Mouse (Mus musculus) neural tube, embryonic 14.5 days (tissue): ENCODE data around the gene Chst7. TPM values are rescaled to one million over a fixed set of nuclear protein-coding genes. Genes with fewer than 3 reads are reported as not detected.

Experiments used
- ATAC-seq: fragments of 200-750 bp; cut with Nextera tagmentation; 2 replicates; pipeline ENCODE4 v1.8.0; 2017; ENCODE audit warnings: low read depth, mild to moderate bottlenecking, moderate TSS enrichment, moderate library complexity
- H3K27ac ChIP-seq: fragments of 300-500 bp; sonication (generic); 2 replicates; pipeline ENCODE4 v1.5.1; 2014; ENCODE audit warnings: low read depth, mild to moderate bottlenecking, control low read depth, low read length, moderate library complexity, mixed read lengths
- H3K27me3 ChIP-seq: fragments of 300-500 bp; sonication (generic); 2 replicates; pipeline ENCODE4 v1.6.1; 2014; ENCODE audit warnings: low read length; ENCODE audit not compliant: control insufficient read depth, insufficient read depth
- H3K36me3 ChIP-seq: fragments of 300-500 bp; sonication (generic); 2 replicates; pipeline ENCODE4 v1.6.1; 2014; ENCODE audit warnings: low read length, mixed read lengths; ENCODE audit not compliant: control insufficient read depth, insufficient read depth
- H3K4me1 ChIP-seq: fragments of 300-500 bp; sonication (generic); 2 replicates; pipeline ENCODE4 v1.6.1; 2014; ENCODE audit warnings: low read length; ENCODE audit not compliant: control insufficient read depth, insufficient read depth
- H3K4me2 ChIP-seq: fragments of 300-500 bp; sonication (generic); 2 replicates; pipeline ENCODE4 v1.6.1; 2014; ENCODE audit warnings: mild to moderate bottlenecking, low read depth, low read length, control low read depth
- H3K4me3 ChIP-seq: fragments of 300-500 bp; sonication (generic); 2 replicates; pipeline ENCODE4 v1.5.1; 2014; ENCODE audit warnings: low read depth, low read length, control low read depth, mixed read lengths
- H3K9ac ChIP-seq: fragments of 300-500 bp; sonication (generic); replicated peaks from 2 replicates; pipeline ENCODE4 v1.6.1; 2014; ENCODE audit warnings: low read depth, mild to moderate bottlenecking, control low read depth, low read length, mixed read lengths
- H3K9me3 ChIP-seq: fragments of 300-500 bp; sonication (generic); 2 replicates; pipeline ENCODE4 v1.6.1; 2016; ENCODE audit warnings: low read length; ENCODE audit not compliant: control insufficient read depth
- WGBS: fragments of 180-500 bp; shearing (Covaris S2); extraction: QIAGEN DNeasy Blood & Tissue Kit; methylation state at CpG from one replicate; pipeline ENCODE4 v1.1.7; 2014; 5-methylcytosine and 5-hydroxymethylcytosine counted together
- polyA plus RNA-seq: library from polyadenylated mRNA; unstranded; fragments of >200 nt; fragmentation: Nextera tagmentation; extraction: Ambion mirVana; gene quantifications from 2 replicates; pipeline ENCODE4 v1.2.1, GENCODE M21; 2014

Chst7 gene
- polyA plus RNA-seq = 5.0 and 6.3 TPM in 2 replicates

GRCm38 (mm10) chrX:20059381-20059971, at the start of gene Chst7:
Gene Chst7, plus strand, starts transcription at chrX:20059560.
- ATAC-seq = peak; percentile 73; the same call in 1 of the 2 replicates
- H3K4me3 ChIP-seq = peak within 1 kb of the TSS; percentile 41
- no peaks in the 10 kb centered on the region for H3K27me3 ChIP-seq

GRCm38 (mm10) chrX:20012211-20012610, 47.1 kb upstream of the Chst7 start:
- no peak for ATAC-seq
- Histone ChIP-seq H3K36me3 (no peaks in the 10 kb centered on the region), H3K9me3 (no peaks in the 10 kb centered on the region), H3K4me2 (no peak overlapping the region), H3K4me3 (no peak overlapping the region), H3K4me1 (no peaks in the 10 kb centered on the region), H3K27me3 (no peaks in the 10 kb centered on the region), H3K27ac (no peak overlapping the region), H3K9ac (no peak overlapping the region)
- 98% methylated on average over 2 of the region's 2 CpGs for WGBS

More at GRCm38 (mm10) chrX:20059381-20059971, at the start of gene Chst7:
- Histone ChIP-seq H3K4me2 (peak within 1 kb of the TSS; percentile 64), H3K36me3 (no peaks in the 10 kb centered on the region), H3K9me3 (no peaks in the 10 kb centered on the region), H3K4me1 (no peaks in the 10 kb centered on the region), H3K9ac (0 out of 2 replicates have a peak within 1 kb of the TSS, but pooled peaks have one; percentile 7), H3K27ac (no peak within 1 kb of the TSS)
- 16% methylated on average over 38 of the region's 40 CpGs for WGBS

DNA sequence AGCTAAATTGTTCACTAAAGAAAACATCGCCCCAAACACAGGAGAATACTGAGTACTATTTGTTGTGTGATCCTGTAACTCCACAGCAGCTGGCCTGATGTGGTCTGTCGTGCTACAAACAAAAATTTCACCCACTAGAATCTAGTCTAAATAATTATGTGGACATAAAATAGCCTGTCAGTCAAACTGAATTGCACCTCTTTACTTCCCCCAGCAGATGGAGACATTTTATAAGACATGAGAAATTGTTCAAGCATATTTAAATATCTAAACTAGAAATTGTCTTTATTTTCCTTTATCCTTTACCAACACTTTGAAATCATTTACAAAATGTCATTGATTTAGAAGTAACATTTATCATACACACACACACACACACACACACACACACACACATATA, 38.4 kb upstream of the Chst7 start:
- ATAC-seq = no peak
- Histone ChIP-seq H3K36me3 (no peaks in the 10 kb centered on the region), H3K4me1 (no peaks in the 10 kb centered on the region), H3K4me3 (no peak overlapping the region), H3K4me2 (no peak overlapping the region), H3K9ac (no peak overlapping the region), H3K27me3 (no peaks in the 10 kb centered on the region), H3K9me3 (no peaks in the 10 kb centered on the region), H3K27ac (no peak overlapping the region)
- WGBS = 43% methylated on average over 2 of the region's 2 CpGs

DNA sequence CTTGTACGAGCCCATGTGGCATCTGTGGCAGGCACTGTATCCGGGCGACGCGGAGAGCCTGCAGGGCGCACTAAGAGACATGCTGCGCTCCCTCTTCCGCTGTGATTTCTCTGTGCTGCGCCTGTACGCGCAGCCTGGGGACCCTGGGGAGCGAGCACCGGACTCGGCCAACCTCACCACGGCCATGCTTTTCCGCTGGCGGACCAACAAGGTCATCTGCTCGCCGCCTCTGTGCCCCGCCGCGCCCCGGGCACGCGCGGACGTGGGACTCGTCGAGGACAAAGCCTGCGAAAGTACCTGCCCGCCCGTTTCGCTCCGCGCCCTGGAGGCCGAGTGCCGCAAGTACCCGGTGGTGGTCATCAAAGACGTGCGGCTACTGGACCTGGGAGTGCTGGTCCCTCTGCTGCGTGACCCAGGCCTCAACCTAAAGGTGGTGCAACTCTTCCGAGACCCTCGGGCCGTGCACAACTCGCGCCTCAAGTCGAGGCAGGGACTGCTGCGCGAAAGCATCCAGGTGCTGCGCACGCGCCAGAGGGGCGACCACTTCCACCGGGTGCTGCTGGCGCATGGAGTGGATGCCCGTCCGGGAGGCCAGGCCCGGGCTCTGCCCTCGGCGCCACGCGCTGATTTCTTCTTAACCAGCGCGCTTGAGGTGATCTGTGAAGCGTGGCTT, 872 bp downstream of the Chst7 start:
- H3K9ac ChIP-seq = 0 out of 2 replicates have a peak overlapping the region, but pooled peaks have one; percentile 7
- peak; percentile 79 for ATAC-seq
- 21% methylated on average over 64 of the region's 65 CpGs for WGBS
- H3K36me3 ChIP-seq = no peaks in the 10 kb centered on the region
- no peaks in the 10 kb centered on the region for H3K27me3 ChIP-seq
- H3K27ac ChIP-seq = no peak overlapping the region
- H3K9me3 ChIP-seq = no peaks in the 10 kb centered on the region
- peak overlapping the region; percentile 41 for H3K4me3 ChIP-seq
- peak overlapping the region; percentile 64 for H3K4me2 ChIP-seq
- no peaks in the 10 kb centered on the region for H3K4me1 ChIP-seq

- no peaks in the 10 kb centered on the region for H3K36me3 ChIP-seq
- H3K27me3 ChIP-seq = no peaks in the 10 kb centered on the region
- H3K4me2 ChIP-seq = peak overlapping the region; percentile 64
- H3K9me3 ChIP-seq = no peaks in the 10 kb centered on the region
- H3K4me3 ChIP-seq = peak overlapping the region; percentile 41
- 21% methylated on average over 35 of the region's 47 CpGs for WGBS
- no peaks in the 10 kb centered on the region for H3K4me1 ChIP-seq
- ATAC-seq = peak; percentile 65; the same call in 1 of the 2 replicates
- H3K9ac ChIP-seq = no peak overlapping the region
- no peak overlapping the region for H3K27ac ChIP-seq
Observed at GRCm38 (mm10) chrX:20060769-20061315, 1.5 kb downstream of the Chst7 start.

- Histone ChIP-seq H3K9me3 (no peaks in the 10 kb centered on the region), H3K4me2 (no peak overlapping the region), H3K4me3 (no peak overlapping the region), H3K4me1 (no peaks in the 10 kb centered on the region), H3K36me3 (no peaks in the 10 kb centered on the region), H3K9ac (no peak overlapping the region), H3K27ac (no peak overlapping the region), H3K27me3 (no peaks in the 10 kb centered on the region)
- ATAC-seq = no peak
- whole genome bisulfite sequencing = 49% methylated on average over 3 of the region's 3 CpGs
Observed at GRCm38 (mm10) chrX:20061764-20062480, 2.6 kb downstream of the Chst7 start.

DNA sequence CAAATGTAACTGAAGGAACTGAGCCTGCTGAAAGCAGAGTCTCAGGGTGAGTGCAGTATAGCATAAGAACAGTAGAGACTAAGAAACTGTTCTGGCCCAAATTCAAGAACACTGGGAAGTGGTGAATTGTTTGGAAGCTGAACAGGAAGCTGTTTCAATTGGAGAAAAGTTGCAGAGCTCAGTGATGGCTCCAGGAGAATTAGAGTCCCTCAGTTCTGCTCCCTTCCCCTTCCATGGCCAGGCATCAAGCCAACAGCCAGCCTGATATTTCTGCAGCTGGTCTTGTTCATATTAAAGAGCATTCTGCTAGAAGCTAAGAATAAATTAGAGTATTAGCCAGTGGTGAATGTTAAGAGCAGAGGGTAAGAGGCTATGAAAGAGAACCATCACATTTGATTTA, 7.3 kb downstream of the Chst7 start:
- no peak overlapping the region for H3K27ac ChIP-seq
- no peaks in the 10 kb centered on the region for H3K36me3 ChIP-seq
- no peaks in the 10 kb centered on the region for H3K9me3 ChIP-seq
- H3K27me3 ChIP-seq = no peaks in the 10 kb centered on the region
- no peak overlapping the region for H3K4me3 ChIP-seq
- no peak for ATAC-seq
- no peaks in the 10 kb centered on the region for H3K4me1 ChIP-seq
- H3K4me2 ChIP-seq = no peak overlapping the region
- no peak overlapping the region for H3K9ac ChIP-seq

GRCm38 (mm10) chrX:20070196-20070595, 10.8 kb downstream of the Chst7 start:
- H3K9ac ChIP-seq = no peak overlapping the region
- H3K27me3 ChIP-seq = no peaks in the 10 kb centered on the region
- H3K4me2 ChIP-seq = no peak overlapping the region
- H3K9me3 ChIP-seq = no peaks in the 10 kb centered on the region
- 38% methylated on average over 4 of the region's 4 CpGs for WGBS
- H3K27ac ChIP-seq = no peak overlapping the region
- ATAC-seq = no peak
- H3K4me1 ChIP-seq = no peaks in the 10 kb centered on the region
- H3K4me3 ChIP-seq = no peak overlapping the region
- H3K36me3 ChIP-seq = no peaks in the 10 kb centered on the region

DNA sequence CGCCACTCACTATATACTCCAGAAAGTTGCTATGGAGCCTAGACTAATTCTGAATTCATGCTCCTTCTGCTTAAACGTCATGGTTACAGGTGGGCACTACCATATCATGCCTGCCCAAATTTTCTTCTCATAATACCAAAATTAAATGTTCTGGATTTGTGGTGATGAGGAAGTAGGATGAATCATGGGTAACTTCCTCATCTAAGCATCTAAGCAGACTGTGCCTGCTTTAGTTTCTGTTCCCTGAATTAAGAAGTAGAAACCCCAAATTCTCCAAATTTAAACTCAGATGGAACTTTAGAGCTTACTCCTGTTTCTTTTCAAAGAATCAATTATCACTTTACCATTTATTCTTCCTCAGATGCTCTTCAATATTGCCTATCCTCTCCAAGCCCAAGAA, 58.4 kb downstream of the Chst7 start:
- no peaks in the 10 kb centered on the region for H3K4me1 ChIP-seq
- no peaks in the 10 kb centered on the region for H3K9me3 ChIP-seq
- 79% methylated on average over 2 of the region's 2 CpGs for WGBS

More for the DNA sequence above, 58.4 kb downstream of the Chst7 start:
- H3K4me2 ChIP-seq = no peak overlapping the region
- ATAC-seq = no peak
- H3K27me3 ChIP-seq = no peaks in the 10 kb centered on the region
- H3K4me3 ChIP-seq = no peak overlapping the region
- H3K9ac ChIP-seq = no peak overlapping the region
- no peaks in the 10 kb centered on the region for H3K36me3 ChIP-seq
- H3K27ac ChIP-seq = no peak overlapping the region
